Mouse (Mus musculus): ENCODE results near the gene Ajuba.

- TF ChIP-seq MYOG (IDR thresholded peaks at IDR 0.05; ENCODE audit: control insufficient read depth in 1 of 3, insufficient read depth in 1 of 3, insufficient read length in 2 of 3, low read depth in 2 of 3) = no peak
- TF ChIP-seq POLR2A (IDR thresholded peaks at IDR 0.05; ENCODE audit: insufficient read length, low read depth) = no peak
These were observed 46.0 kb upstream of the Ajuba start for GRCm38 (mm10) chr14:54623334-54623733.

Data from myocyte (in vitro differentiated cells).